In genomic region chr3:27607081-27607795, GRCm38 (mm10) we compare ENCODE assay signal across 8 mouse cellular contexts.
DNase-seq lines count a peak whose midpoint lies in the region; ATAC-seq and TF ChIP-seq lines count a peak whose summit lies in the region.

No protein-coding gene starts in this region.

- H3K9ac ChIP-seq in lung, embryonic 16.5 days (ENCODE audit: low read length), result peak overlapping the region; percentile 50

- peak; percentile 75 for DNase-seq in urinary bladder, postnatal 14 days (ENCODE audit: low spot score)
- DNase-seq in urinary bladder, postnatal 25 days (ENCODE audit: low spot score), result no peak
- DNase-seq in fibroblast of lung, adult 2 months (ENCODE audit: low read depth), result peak; percentile 95
- DNase-seq in heart, postnatal 10 days, result peak; percentile 76 to 80
- DNase-seq in kidney, postnatal 14 days, result peak; percentile 80
- DNase-seq in natural killer cell, adult 2 months (ENCODE audit: low spot score in 2 of 2), result no peak

- H3K36me3 ChIP-seq in lung, embryonic 16.5 days (ENCODE audit: control insufficient read depth, insufficient read depth, low read length), result no peaks in the 10 kb centered on the region
- H3K36me3 ChIP-seq in small intestine, adult 2 months (ENCODE audit: control insufficient read depth, insufficient read depth, low read length), result no peaks in the 10 kb centered on the region

- peak overlapping the region; percentile 22; the same call in 1 of the 2 replicates for H3K4me2 ChIP-seq in lung, embryonic 16.5 days (ENCODE audit: low read depth, low read length)

- TF ChIP-seq CTCF in small intestine, adult 2 months (IDR thresholded peaks at IDR 0.05; ENCODE audit: extremely low read depth, insufficient read length, insufficient replicate concordance, low read depth, low read length), result no peak

- WGBS in lung, embryonic 16.5 days, result 25% methylated on average over 9 of the region's 9 CpGs
- WGBS in small intestine, adult 2 months, result 31% methylated on average over 9 of the region's 9 CpGs

- no peaks in the 10 kb centered on the region for H3K27me3 ChIP-seq in lung, embryonic 16.5 days (ENCODE audit: control insufficient read depth, insufficient read depth, low read depth, low read length)
- H3K27me3 ChIP-seq in small intestine, adult 2 months (ENCODE audit: control insufficient read depth, insufficient read depth, low read length), result no peaks in the 10 kb centered on the region

- no peak overlapping the region for H3K4me3 ChIP-seq in lung, embryonic 16.5 days (ENCODE audit: low read length)
- H3K4me3 ChIP-seq in small intestine, adult 2 months (ENCODE audit: low read depth, low read length), result no peak overlapping the region

- peak; percentile 93 for ATAC-seq in lung, embryonic 16.5 days (ENCODE audit: low read depth)

- peaks cover 49% of the 10 kb centered on the region for H3K4me1 ChIP-seq in lung, embryonic 16.5 days (replicated peaks; ENCODE audit: control insufficient read depth, insufficient read depth, low read length)
- peaks cover 11% of the 10 kb centered on the region; the same call in 1 of the 2 replicates for H3K4me1 ChIP-seq in small intestine, adult 2 months (ENCODE audit: control insufficient read depth, insufficient read depth, insufficient read length, low read length)

- intact Hi-C loops in heart, postnatal 10 days (cut with DNase I), result no loop called here

- no peak for TF ChIP-seq POLR2A in small intestine, adult 2 months (IDR thresholded peaks at IDR 0.05; ENCODE audit: low read depth, low read length)

- peak overlapping the region; percentile 90 for H3K27ac ChIP-seq in lung, embryonic 16.5 days (ENCODE audit: low read length)
- H3K27ac ChIP-seq in small intestine, adult 2 months (ENCODE audit: insufficient read depth, low read depth, low read length), result peak overlapping the region; percentile 21; the same call in 1 of the 2 replicates

- no peaks in the 10 kb centered on the region for H3K9me3 ChIP-seq in lung, embryonic 16.5 days (ENCODE audit: control insufficient read depth, low read length)

Comparison
In these comparisons a context has a peak if more than half of its experiments do, and no peak if none do; other contexts are left out.
1. DNase-seq: peak in urinary bladder, postnatal 14 days (single experiment), fibroblast of lung, adult 2 months (single experiment), heart, postnatal 10 days (2 of 2) and kidney, postnatal 14 days (single experiment); none in urinary bladder, postnatal 25 days (single experiment) and natural killer cell, adult 2 months (0 of 2).